Mouse (Mus musculus) spleen, adult 12 weeks (tissue): Measurements from ENCODE around the gene Slc1a1.

Experiments used
- DNase-seq: peaks from one replicate; pipeline ENCODE4 v3.0.0; 2022; ENCODE audit warnings: low spot score

Slc1a1 gene

DNA sequence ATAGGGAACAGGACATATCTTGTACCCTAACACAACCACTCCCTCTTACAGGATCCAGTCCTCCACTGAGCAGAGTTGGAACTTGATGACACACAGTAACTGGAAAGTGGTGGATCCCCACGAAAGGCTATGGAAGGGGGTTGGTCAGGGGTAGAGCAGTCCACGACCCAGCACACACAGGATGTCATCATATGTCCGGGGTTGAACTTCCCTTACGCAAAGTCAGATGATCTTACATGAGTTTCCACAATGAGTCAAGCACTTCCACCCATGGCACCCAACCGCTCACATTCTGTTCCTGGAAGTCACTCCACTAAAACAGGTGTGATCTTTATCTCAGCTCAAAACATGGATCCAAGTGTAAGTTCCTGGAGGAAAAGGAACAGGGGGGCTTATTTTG is 83.0 kb downstream of the Slc1a1 start:
- DNase-seq, result no peak

DNA sequence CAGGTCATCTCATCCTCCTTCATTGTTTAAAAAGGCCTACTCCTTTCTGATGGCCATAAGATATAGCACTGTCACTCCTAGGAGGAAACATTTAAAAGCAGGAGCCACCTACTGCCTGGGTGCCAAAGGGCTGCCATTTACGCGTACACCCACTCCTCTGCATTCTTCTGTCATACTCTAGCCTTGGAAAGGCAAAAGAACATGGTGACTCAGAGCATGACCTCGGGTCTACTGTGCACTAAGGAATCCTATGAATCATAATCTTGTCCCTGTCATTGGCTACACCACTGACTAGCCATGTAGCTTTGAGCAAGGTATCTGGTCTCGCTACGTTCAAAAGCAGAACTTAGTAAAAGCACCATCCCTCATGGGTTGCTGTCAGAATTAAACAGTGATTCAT is 91.5 kb downstream of the Slc1a1 start:
- DNase-seq, result no peak

DNA sequence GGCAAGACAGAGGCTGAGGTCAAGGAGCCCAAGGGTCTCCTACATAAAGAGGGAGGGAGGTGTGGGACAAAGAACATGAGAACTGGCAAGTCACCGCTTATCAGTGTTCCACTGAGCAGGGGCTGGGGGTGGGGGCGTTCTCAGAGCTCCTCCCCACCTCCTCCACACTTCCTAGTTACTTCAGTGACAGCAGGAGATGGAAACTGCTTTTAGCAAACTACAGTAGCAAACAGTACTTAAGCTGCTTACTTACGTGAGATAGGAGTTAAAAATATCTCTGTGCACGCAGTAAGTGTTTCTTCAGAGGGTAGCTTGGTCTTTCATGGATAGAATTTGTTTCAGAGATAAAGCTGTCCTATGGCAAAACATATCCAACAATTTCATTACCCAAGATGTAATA is 92.5 kb downstream of the Slc1a1 start:
- DNase-seq, result no peak

DNA sequence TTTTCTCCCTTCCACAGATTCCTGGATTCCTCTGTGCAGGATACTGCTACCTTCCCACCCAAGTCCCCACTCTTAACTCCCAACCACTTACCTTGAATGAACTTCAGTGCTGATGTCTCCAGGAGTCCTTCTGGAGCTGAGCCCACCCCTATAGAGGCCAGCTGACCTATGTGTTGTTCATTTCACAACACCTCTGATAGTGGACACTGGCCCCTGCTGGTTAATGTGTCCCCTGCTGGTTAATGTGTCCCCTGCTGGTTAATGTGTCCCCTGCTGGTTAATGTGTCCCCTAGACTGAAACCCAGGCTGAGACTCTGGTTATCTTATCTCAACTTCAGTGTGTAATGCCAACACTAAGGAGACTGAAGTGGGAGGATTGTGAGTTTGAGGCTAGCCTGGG is 94.2 kb downstream of the Slc1a1 start:
- no peak for DNase-seq

DNA sequence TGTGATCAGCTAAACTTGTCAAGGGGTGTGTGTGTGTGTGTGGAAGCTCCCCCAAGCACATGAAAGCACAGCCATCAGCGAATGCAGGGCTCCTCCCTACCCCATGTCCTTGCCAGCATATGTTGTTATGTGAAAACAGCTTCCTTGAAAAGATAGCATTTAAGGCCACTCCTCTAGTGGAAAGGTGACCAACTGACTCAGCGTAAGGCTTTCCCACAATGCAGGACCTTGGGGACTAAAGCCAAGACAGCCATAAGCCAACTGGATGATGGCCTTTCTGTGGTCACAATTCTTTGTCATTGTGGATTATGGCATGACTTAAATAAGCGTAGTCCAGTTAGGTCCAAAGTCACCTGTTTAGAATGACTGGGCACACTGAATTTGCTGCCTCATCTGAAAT is 100.0 kb downstream of the Slc1a1 start:
- no peak for DNase-seq

DNA sequence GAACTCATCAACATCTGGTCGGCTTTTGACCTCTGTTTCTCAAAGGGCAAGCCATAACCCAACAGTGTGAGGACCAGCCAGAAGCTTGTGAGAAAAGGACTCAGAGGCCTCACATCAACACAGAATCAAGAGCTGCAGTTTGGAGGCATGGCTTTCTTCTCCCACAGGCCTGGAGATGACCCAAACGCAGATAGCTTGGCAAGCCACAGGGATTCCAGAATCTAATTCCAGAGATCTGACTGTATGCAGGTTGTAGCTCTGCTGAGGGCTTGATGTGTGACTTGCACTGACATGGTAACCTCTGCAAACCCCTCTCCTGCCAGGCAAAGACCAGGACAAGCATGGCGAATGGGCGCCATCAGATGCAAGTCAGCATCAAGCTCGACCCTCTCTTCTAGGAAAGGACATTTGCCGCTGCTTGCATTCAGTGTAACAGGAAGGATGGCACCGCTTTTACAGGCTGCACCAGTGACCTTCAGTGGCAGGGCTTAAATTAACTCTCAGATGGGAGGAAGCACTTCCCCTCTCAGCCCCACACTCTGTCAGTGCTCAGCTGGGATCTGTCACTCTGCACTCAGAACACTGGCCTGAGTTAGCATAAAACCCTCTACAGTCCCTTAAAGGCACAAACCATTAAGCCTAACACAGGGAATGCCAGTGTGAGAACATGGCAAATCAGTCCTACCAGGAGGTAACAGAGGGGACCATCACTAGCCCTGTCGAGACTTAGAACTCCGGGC is 105.5 kb downstream of the Slc1a1 start:
- no peak for DNase-seq

DNA sequence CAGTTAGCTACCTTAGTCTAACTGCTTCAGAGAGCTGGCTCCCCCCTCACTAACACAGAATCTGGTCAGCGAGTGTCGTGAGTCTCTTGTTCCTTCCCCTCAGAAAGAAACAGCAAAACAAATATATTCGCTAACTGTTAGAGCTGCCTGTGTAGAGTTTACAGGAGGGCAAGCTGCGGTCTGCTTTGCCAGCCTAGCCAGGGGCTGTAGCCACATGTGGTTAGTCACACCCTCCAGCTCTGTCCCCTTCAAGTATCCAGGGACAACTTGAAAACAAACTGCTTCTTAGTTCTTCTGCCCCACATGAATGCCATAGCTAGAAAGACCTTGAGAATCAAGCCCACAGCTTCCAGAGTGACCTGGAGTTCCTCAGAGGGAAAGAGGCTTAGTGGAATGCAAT is 106.4 kb downstream of the Slc1a1 start:
- DNase-seq, result no peak

DNA sequence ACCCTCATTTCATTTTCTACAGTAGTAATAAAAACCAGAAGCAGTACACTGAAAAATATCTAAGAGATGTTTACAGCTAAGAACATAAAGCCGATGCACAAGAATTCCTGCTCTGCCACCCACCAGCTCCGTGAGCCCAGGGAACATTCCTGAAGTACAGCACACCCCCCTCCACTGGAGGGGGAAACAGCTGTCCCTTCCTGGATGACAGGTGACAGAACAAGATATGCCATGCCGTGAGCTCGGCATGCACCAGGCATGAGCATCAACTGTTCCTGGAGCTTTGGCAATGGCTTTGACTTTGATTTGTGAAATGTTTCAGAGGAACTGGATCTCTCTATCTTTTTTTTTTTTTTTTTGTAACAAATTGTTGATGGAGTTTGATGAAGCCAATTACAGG is 111.9 kb downstream of the Slc1a1 start:
- no peak for DNase-seq

DNA sequence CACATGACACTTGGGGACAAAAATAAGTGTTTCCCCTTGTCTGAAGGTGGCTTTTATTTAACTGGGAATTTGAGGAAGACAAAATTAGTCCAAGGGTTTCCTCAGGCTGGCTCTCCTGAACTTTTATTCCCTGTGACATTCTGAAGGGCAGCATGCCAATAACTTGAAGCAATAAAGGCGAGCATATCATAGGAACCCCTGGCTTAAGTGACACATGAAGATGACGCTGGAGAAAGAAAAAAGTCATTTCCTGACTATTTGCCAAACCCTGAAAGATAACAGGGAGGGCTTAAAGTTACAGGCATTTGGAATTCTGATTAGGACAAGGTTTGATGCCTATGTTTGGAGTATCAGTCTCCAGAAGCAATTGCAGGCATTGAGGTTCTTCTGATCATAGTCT is 112.5 kb downstream of the Slc1a1 start:
- DNase-seq, result no peak

DNA sequence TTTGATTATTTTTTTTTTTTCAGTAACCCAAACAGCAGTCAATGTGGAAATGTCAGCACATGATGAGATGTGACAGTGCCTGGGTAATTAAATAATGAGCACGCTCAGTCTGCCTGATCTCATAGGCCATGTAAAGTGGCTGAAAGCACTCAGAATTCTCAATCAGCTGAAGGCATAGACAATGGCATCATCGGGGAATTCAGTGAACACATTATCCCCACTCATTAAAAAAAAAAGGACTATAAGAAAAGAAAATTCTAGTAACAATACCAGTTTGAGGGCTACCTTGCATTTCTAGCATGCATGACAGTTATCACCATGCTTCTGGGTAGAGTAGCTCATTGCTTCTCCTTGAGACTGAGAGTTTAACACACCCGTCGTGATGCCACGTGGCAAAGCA is 116.4 kb downstream of the Slc1a1 start:
- DNase-seq, result no peak

DNA sequence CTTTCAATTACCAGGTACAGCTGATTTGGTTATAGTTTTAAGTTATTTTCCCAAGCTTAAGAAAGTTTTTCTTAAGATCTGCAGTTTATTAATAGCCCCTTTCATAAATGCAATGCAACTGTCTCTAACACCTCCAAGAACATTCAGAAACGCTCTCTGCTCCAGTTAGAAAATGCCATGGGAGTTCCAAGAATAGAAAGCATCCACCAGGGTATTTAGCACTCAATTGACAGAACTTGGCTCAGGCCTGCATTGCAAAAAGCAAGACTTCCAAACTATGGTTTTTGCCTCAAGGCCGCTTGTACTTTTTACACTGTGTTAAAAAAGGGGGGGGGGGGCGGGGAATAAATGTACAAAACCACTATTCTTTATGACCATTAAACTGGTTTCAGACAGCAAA is 128.3 kb downstream of the Slc1a1 start:
- DNase-seq, result no peak

DNA sequence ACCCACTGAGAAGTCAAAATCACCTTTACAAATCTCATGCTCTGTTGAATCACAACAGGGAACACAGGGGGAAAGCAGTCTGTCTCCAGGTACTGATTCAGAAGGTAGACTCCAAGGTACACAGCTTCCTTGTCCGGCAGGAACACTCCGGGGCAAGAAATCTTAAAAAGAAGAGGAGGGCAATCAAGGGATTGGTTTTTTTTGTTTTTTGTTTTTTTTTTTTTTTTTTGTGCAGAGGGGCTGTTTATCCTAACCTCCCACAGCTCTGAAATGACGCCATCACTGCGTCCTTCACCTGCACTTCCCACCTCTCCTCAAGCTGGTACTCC is 128.6 kb downstream of the Slc1a1 start:
- no peak for DNase-seq
